Mouse (Mus musculus) olfactory bulb, adult 2 months (tissue): ENCODE data around the gene Gm3776.

Experiments used
- CTCF ChIP-seq: fragments of 200-500 bp; IDR thresholded peaks from 2 replicates; pipeline ENCODE4 v1.5.1; 2012; ENCODE audit warnings: low read depth, mild to moderate bottlenecking, low read length, moderate library complexity; ENCODE audit not compliant: insufficient read depth
- POLR2A ChIP-seq: fragments of 200-500 bp; IDR thresholded peaks from 2 replicates; pipeline ENCODE4 v1.6.1; 2012; ENCODE audit warnings: mild to moderate bottlenecking, low read depth, low read length, moderate library complexity; ENCODE audit not compliant: insufficient read depth

DNA sequence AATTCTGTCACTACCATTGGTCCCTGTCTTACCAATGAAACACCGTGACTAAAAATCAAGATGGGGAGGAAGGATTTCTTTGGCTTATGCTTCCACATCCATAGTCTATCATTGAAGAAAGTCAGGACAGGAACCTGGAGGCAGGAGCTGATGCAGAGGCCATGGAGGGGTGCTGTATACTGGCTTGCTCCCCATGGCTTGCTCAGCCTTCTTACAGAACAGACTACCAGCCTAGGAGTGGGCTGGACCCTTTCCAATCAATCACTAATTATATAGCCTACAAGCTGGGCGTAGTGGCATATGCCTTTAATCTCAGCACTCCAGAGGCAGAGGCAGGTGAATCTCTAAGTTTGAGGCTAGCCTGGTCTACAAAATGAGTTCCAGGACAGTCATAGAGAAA lies 46.1 kb upstream of the Gm3776 start:
- no peak for TF ChIP-seq CTCF
- TF ChIP-seq POLR2A: no peak
